In genomic region chr17:7577227-7577626, GRCm38 (mm10) we compare ENCODE assay signal across 8 mouse cellular contexts.
DNase-seq lines count a peak whose midpoint lies in the region; ATAC-seq and TF ChIP-seq lines count a peak whose summit lies in the region.

No protein-coding gene starts in this region.

- TF ChIP-seq CTCF in intestine, postnatal 0 days (IDR thresholded peaks at IDR 0.05; ENCODE audit: low read depth): no peak

- DNase-seq in heart, adult 11 months: peak; percentile 97
- DNase-seq in heart, embryonic 10.5 days (ENCODE audit: low spot score): no peak
- peak; percentile 79 for DNase-seq in NIH3T3 (ENCODE audit: low read depth)
- DNase-seq in gastrocnemius, adult 18-20 months (ENCODE audit: low spot score): peak; percentile 86
- DNase-seq in ovary, postnatal 10 days (ENCODE audit: low spot score): peak; percentile 39
- DNase-seq in natural killer cell, adult 2 months (ENCODE audit: low spot score in 2 of 2): no peak
- DNase-seq in retina, embryonic 14.5 days (ENCODE audit: low spot score): no peak

- no peaks in the 10 kb centered on the region for H3K4me1 ChIP-seq in heart, embryonic 10.5 days
- 0 out of 2 replicates have a peak, but pooled peaks cover 6% of the 10 kb centered on the region for H3K4me1 ChIP-seq in intestine, postnatal 0 days (replicated peaks; ENCODE audit: control insufficient read depth, insufficient read depth, low read length)

- no peak overlapping the region for H3K4me3 ChIP-seq in heart, embryonic 10.5 days
- no peak overlapping the region for H3K4me3 ChIP-seq in intestine, postnatal 0 days (ENCODE audit: low read depth, low read length)

- H3K36me3 ChIP-seq in heart, embryonic 10.5 days: no peaks in the 10 kb centered on the region
- no peaks in the 10 kb centered on the region for H3K36me3 ChIP-seq in intestine, postnatal 0 days (ENCODE audit: control insufficient read depth, insufficient read depth)

- no peak overlapping the region for H3K9ac ChIP-seq in intestine, postnatal 0 days (ENCODE audit: low read depth, low read length)

- no peak overlapping the region for H3K4me2 ChIP-seq in intestine, postnatal 0 days (replicated peaks; ENCODE audit: low read depth)

- H3K27ac ChIP-seq in heart, embryonic 10.5 days: no peak overlapping the region
- H3K27ac ChIP-seq in intestine, postnatal 0 days (ENCODE audit: low read depth, low read length): peak overlapping the region; percentile 21; the same call in 1 of the 2 replicates

- no peaks in the 10 kb centered on the region for H3K9me3 ChIP-seq in heart, embryonic 10.5 days
- H3K9me3 ChIP-seq in intestine, postnatal 0 days (ENCODE audit: control insufficient read depth): no peaks in the 10 kb centered on the region

- no peak for ATAC-seq in intestine, postnatal 0 days

- WGBS in heart, embryonic 10.5 days: 72% methylated on average over 4 of the region's 4 CpGs
- 49% methylated on average over 4 of the region's 4 CpGs for WGBS in intestine, postnatal 0 days

- no peaks in the 10 kb centered on the region for H3K27me3 ChIP-seq in heart, embryonic 10.5 days (ENCODE audit: insufficient read depth, poor library complexity, severe bottlenecking)
- H3K27me3 ChIP-seq in intestine, postnatal 0 days (replicated peaks; ENCODE audit: control insufficient read depth, insufficient read depth, low read length): no peaks in the 10 kb centered on the region

Comparison
In these comparisons a context has a peak if more than half of its experiments do, and no peak if none do; other contexts are left out.
1. DNase-seq: peak in heart, adult 11 months (single experiment), NIH3T3 (single experiment), gastrocnemius, adult 18-20 months (single experiment) and ovary, postnatal 10 days (single experiment); none in heart, embryonic 10.5 days (single experiment), natural killer cell, adult 2 months (0 of 2) and retina, embryonic 14.5 days (single experiment).